Mouse (Mus musculus) layer of hippocampus, adult 9-11 months (tissue): Measurements from ENCODE around the gene Gm10031.

Source experiments
- DNase-seq: peaks from one replicate; pipeline ENCODE4 v3.0.0; 2022

Gene Gm10031

DNA sequence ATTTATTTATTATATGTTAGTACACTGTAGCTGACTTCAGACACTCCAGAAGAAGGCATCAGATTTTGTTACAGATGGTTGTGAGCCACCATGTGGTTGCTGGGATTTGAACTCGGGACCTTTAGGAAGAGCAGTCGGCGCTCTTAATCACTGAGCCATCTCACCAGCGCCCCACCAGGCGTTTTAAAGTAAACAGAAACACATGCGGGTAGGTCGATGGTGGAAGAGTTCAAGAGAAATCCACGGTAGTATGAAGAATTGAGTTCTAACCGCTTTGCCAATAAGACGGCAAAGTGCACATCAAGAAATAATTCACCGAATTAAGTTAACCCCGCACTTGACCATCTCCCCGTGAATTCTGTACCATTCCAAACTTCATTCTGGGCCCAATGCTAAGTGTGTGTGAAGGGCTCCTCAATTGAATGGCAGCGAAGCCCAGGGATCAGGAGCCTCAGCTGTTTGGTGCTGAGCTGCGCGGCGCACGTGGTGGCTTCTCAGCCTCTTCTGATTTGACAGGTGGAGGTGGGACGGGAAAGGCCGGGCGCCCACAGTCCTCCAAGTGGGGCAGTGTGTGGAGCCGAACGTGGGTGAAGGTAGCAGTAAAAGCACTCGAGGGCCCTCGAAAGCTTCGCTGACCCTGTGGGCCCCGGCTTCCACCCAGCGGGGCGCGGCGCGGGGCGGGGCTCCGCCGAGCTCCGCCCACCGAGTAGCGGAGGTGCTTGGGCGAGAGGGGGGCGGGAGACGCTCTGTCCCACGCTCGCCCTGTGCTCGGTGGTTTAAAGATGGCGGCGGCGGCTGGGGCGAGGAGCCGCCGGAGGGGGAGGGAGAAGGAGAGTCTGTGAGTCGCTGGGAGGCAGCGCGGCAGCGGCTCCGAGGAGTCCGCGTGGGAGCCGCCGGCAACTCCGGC lies 34.5 kb downstream of the Gm10031 start, which contains the start of gene Abl2:
Gene Abl2, plus strand, starts transcription at position 763 of the 907 bp plus-strand sequence.
- peak; percentile 93 for DNase-seq

GRCm38 (mm10) chr1:156558950-156559640 lies 35.3 kb downstream of the Gm10031 start:
- DNase-seq = peak; percentile 42

DNA sequence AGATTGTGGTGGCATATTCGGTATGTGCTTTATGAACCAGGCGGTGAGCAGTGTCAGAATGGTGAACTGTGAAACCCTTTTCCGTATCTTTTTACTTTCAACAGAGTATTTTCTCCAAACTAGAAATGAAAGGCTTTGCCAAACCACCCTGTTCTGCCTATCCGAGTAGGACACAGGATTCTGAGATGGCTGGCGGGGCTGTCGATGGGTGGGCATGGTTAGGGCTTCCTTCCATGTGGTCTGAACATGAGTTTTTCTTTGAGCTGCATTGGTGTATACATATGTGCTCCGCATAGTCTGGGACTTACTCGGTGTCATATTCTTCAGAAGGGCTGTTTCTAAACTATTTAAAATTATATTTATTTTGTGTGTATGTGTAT lies 35.8 kb downstream of the Gm10031 start:
- no peak for DNase-seq

GRCm38 (mm10) chr1:156560500-156560899 lies 36.7 kb downstream of the Gm10031 start:
- no peak for DNase-seq

- no peak for DNase-seq
Measured at GRCm38 (mm10) chr1:156565328-156565727, 41.5 kb downstream of the Gm10031 start.

GRCm38 (mm10) chr1:156566132-156566531 lies 42.3 kb downstream of the Gm10031 start:
- DNase-seq = no peak

- no peak for DNase-seq
Measured at GRCm38 (mm10) chr1:156569615-156570014, 45.8 kb downstream of the Gm10031 start.

GRCm38 (mm10) chr1:156572952-156573351 lies 49.1 kb downstream of the Gm10031 start:
- peak; percentile 58 for DNase-seq
